Mouse (Mus musculus) ES-CJ7 (cell line): ENCODE data around the gene Actr5.
A peak's percentile ranks its signal among the peaks of the same experiment; 100 is the strongest.

Source experiments
- DNase-seq: peaks from one replicate; pipeline ENCODE4 v3.0.0; 2011; ENCODE audit warnings: low read depth, low spot score

Actr5 gene

DNA sequence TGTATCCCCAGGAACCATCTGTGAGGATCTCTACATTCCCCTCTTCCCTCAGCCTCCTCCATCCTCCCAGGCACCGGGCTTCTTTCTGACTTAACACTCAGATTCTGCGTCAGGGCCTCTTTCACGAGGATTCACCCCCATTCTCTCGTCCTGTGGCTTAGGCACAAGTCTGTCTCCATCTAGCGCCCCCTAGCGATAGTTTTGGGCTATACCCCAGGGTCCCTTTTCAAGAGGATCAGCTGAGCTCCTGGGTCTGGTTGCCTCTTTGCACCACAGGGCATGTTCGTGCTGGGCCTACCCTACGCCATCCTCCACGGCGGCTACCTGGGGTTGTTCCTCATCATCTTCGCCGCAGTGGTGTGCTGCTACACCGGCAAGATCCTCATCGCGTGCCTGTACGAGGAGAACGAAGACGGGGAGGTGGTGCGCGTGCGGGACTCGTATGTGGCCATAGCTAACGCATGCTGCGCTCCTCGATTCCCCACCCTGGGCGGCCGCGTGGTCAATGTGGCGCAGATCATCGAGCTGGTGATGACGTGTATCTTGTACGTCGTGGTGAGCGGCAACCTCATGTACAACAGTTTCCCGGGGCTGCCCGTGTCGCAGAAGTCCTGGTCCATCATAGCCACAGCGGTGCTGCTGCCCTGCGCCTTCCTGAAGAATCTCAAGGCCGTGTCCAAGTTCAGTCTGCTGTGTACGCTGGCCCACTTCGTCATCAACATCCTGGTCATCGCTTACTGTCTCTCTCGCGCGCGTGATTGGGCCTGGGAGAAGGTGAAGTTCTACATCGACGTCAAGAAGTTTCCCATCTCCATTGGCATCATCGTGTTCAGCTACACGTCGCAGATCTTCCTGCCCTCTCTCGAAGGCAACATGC lies 10.9 kb upstream of the Actr5 start:
- DNase-seq: peak; percentile 91

DNA sequence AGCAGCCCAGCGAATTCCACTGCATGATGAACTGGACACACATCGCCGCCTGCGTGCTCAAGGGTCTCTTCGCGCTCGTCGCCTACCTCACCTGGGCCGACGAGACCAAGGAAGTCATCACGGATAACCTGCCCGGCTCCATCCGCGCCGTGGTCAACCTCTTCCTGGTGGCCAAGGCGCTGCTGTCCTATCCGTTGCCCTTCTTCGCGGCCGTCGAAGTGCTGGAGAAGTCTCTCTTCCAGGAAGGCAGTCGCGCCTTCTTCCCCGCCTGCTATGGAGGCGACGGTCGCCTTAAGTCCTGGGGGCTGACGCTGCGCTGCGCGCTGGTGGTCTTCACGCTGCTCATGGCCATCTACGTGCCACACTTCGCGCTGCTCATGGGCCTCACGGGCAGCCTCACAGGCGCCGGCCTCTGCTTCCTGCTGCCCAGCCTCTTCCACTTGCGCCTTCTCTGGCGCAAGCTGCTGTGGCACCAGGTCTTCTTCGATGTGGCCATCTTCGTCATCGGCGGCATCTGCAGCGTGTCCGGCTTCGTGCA lies 10.2 kb upstream of the Actr5 start:
- no peak for DNase-seq

DNA sequence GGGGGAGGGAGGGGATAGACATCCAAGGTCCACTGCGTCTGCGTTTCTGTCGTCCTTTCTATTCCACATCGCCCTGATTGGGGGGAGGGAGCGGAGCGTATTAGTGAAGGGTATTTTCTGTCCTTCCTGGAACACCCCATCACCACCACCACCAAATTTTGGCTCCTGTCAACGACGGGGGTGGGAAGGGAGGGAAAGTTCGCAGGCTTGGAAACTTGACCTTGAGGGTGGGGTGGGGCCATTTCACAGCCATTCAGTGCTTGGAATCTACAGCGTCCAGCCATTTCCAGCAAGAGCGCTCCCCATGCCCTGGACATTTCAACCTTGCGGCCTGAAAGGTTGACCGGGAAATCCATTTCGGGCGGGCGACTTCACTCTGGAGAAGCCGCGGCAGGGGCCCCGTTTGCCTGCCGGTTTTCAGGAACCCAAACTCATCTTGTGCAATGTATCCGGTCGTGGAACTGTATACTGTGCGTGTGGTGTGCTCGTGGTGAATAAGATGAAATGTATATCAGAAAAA lies 9.5 kb upstream of the Actr5 start:
- DNase-seq: peak; percentile 30

DNA sequence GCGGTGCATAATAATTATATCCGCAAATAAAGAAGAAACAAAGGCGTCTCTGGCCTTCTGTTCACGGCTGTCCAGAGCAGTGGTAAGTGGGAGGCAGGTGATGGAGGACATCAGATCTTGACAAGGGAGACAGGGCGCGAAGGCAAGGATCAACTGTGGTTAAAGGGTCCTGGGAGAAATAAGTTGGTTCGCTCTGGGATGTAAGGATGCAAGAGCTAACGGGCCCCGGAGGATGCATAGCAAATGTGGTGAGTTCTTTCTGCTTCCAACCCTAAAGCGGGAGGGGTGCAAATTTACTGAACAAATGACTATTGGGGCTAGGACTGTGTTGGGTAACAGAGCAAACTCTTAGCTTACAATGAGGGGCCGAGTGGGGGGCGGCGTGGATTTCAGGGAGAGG lies 9.0 kb upstream of the Actr5 start:
- no peak for DNase-seq

DNA sequence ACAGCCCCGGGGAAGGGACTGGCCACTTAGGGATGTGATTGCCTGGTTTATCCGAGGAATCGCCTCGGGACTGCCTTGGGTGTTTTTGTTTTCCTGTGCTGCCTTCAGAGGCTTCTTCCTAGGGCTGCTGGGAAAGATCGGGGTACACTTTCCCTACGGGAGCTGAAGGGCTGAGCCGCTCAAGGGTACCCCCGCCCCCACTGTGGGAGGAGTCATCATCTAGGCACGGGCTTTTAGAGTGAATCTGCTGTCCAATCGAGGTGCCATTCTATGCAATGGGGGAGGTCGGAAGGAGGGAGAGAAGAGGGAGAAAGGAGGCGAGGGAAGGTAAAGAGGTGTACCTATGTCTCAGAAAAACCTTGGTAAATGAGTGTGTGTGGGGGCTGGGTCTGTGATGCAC lies 8.4 kb upstream of the Actr5 start:
- peak; percentile 46 for DNase-seq

DNA sequence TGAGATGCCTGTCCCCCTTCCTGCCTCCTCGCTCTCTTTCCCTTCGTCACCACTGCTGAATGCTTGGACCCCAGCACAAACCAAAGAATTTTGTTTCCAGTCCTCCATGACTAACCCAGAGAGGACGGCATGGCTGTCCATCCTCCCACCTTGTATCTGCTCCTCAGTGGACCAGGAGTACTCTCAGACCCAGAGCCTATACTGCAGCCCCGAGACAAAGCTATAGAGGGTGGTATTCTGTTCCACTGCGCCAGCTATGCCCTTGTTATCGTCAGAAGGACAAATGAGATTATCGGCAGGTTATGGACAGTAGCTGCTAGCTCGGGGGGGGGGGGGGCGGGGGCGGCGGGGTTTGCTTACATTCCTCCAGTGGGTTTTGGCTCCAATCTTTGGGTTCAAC lies 7.9 kb upstream of the Actr5 start:
- DNase-seq: no peak

DNA sequence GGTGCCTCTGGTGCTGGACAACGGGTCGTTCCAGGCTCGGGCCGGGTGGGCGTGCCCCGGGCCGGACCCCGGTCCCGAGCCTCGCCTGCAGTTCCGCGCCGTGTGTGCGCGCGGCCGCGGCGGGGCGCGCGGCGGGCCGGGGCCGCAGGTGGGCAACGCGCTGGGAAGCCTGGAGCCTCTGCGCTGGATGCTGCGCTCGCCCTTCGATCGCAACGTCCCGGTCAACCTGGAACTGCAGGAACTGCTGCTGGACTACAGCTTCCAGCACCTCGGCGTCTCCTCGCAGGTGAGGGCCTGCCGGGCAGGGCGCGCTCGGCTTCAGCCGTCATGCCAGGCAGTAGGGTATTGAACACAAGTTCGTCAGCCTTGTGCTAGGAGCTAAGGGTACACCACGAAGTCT lies 543 bp downstream of the Actr5 start:
- peak; percentile 49 for DNase-seq

DNA sequence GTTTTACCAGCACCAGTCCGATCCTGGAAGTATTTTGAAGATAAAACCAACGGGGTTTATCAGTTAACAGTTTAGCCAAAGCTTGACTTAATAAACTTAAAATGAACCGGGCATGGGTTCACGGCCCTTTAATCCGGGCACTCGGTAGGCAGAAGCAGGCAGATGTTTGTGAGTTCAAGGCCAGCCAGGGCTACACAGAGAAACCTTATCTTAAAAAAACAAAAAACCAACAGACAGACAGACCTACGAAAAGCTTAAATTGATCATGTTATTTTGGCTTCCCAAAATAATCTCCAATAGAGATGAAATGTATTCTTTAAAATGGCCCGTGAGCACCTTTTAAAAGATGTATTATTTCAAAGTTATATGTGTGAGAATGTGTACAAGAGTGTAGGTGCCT lies 1.0 kb downstream of the Actr5 start:
- DNase-seq: no peak

DNA sequence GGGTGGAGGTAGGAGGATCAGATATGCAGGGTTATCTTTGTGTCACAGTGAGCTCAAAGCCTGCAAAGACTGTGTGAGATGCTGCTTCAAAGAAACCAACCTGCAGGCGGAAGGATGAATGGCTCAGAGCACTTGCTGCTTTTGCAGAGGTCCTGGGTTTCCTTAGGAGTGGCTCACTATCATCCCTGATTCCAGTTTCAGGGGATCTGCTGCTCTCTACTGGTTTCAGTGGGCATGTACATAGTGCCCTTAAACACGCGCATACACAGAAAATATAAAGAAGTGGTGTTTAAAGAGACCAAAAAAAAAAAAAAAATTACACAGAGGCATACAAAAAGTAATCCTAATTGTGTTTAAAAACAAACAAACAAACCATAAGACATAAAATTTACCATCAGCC lies 4.2 kb downstream of the Actr5 start:
- peak; percentile 64 for DNase-seq

DNA sequence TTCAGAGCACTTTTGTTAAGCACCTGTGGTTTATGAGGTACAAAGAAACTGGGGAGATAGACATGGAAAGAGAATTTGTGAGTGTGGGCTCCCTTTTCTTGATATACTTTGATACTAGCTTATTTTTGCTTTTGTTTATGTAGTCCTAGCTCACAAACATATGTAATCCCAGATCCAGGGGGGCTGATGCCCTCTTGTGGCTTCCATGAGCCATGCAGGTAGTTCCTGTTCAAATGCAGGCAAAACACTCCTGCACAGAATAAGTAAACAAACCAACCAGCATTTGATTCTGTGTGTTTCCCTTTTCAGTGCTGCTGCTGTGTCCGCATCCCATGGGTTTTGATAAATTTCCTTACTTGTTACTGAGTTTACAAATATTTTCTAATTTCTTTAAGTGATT lies 4.7 kb downstream of the Actr5 start:
- peak; percentile 59 for DNase-seq

DNA sequence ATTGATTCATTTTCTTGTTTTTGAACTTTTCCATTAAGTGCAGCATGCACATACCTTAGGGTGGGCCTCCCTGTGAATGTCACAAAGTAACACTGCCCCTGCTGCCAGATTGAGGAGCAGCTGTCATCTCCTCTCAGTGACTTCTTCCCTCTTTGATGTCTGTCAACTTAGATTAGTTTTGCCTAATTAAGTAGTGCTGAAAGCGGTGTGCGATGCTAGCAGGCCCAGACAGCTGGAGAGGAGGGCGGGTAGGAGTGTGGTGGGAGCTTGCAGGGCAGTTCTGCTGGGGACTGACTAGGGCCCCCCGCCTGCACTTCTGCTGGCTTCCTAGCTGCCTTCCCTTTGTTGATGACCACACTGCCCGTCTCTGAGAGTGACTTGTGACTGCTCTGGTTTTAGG lies 7.2 kb downstream of the Actr5 start:
- DNase-seq: no peak

DNA sequence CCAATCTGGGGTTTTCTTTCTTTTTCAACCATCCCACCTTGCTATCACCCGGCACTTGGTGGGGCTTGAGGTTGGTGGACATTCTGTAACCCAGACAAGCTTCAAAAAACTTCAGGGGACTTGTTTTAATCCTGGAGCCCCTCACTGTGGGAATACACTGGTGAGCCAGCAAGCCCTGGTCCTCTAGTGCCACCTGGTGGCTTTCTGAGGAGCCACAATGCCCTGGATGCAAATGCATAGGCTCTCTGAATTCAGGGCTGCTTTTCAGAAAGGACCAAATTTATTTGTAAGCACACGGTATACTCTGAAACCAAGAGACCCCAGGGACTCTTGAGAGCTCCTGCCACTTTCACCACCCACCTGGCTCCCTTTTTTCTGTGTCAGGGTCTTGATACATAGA lies 17.2 kb downstream of the Actr5 start:
- DNase-seq: peak; percentile 55

DNA sequence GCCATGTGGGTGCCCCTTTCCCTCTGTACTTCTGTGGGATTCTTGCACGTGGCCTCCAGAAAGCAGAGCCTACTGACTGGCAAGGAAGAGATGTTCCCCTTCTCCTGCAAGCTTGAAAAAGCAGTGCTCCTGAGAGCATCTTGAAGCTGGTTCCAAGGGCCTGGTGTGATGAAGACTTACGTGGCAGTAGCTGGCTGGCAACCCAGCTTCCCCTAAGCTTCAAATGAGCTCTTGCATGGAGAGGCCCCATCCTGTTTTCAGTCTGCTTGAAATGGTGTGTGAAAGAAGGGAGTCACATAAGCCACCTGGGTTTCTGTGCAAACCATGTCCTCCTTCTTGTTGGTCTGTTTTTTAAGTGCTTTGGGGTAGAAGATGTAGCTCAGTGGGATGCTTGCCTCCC lies 17.9 kb downstream of the Actr5 start:
- no peak for DNase-seq

DNA sequence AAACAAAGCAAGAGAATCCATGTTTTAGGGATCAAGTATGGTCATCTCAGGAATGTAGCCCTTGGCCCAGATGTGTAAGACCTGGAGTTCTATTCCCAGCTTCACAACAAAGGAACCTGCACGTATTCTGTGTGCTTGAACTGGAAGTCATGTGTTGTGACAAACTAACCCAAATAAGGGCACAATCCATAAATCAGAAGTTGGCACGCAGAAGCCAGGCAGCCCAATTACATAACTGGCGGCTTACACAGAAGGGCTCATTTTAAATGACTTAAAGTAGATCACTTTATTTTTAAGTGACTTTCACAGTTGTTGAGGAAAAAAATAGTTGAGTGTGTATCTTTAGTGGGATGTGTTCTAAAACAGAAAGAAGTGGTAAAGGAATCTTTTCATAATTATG lies 19.1 kb downstream of the Actr5 start:
- no peak for DNase-seq

DNA sequence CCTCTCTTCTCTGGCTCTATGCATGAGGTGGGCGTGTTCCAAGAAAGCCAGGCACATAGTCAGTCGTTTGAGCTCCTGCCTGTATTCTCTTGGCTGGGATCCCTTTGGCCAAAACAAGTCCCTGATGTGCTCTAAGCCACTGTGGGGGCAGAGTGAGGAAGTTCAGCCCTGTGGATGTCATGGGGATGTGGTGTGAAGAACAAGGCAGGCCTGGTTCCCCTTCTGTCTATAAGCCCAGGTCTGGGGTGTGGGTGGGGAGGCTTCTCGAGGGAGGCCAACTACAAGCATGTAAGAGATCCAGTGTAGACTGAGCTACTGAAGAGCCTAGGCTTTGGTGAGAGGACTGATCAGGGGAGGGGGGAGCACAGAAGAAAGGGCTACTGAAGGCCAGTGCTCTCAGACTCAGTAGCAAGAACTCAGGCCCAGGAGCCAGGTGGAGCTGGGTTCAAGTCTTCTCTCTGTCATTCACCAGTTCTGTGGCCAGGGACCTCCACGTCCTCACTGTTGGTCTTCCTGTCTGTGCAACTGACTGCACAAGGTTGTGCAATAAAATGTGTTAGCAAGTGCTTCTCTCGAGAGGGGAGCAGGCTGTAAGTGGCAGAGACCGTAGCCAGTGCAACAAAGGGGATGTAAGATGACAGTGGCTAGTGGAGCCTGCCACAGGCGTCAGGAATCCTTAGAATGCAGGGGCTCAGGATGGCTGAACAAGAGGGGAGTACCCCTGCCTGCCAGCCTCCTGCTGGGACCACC lies 26.6 kb downstream of the Actr5 start:
- no peak for DNase-seq

DNA sequence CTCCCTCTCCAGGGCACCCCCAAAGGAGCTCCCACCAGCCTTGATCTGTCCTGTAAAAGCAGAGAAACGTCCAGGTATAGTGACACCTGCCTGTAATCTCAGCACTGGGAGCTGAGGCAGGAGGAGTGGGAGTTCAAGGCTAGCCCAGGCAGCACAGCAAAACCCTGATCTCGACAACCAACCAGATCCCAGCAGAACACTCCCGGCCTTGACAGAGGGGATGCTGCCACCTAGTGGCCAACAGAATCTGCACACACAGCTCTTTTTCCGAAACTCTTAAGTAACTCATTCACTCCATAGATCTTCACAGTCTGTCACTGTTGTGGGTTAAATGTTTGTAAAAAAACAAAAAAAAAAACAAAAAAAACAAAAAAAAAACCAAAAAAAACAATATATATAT lies 28.3 kb downstream of the Actr5 start:
- DNase-seq: peak; percentile 87

DNA sequence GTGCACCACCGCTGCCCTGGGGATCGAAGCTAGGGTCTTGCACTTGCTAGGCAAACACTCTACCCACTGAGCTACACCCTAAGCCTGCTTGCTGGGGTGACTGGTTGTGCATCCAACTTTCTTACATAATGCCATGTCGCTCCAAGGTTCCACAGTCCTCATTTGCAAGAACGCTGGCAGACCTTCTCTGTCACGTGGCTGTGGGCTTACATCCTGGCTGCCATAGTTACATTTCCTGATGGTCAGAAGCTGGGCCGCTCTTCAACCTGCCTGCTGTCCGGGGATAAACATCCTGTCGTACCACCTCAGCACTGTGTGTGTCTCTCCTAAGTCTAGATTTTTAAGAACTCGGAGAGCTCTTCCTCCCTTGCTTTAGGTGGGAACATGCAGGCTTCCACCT lies 30.0 kb downstream of the Actr5 start:
- DNase-seq: no peak

DNA sequence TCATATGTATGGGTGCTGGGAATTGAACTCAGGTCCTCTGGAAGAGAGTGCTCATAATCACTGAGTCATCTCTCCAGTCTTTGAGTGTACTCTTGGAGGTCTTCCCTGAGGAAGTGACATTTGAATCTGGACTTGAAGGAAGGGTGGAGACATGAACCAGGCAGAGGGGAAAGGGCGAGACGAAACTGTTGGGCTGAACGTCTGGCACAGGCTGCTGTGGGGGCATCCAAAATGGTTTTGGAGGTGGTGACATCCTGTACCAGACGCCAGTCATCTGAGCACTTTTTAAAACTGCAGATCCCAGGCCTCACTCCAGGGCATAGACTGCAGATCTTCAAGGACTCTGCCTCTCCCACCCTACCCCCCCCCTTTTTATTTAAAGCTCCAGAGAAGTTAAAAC lies 31.1 kb downstream of the Actr5 start:
- DNase-seq: no peak

DNA sequence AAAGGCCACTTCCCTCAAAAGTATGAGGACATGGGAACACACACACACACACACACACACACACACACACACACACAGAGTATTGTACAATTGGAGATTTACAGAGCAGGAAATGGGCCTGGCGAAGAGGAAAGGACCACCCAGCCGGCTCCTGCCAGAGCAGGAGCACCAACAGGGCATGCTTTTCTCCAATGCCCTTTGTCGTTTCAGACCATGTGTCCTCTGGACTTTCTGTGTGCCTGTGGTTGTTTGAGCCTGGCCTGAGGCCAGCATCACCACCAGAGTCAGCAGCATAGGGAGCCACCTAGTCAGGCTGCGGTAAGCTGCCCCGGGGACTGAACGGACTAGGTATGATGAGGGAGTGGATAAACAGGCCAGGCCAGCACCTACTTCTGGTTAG lies 34.1 kb downstream of the Actr5 start:
- DNase-seq: no peak

DNA sequence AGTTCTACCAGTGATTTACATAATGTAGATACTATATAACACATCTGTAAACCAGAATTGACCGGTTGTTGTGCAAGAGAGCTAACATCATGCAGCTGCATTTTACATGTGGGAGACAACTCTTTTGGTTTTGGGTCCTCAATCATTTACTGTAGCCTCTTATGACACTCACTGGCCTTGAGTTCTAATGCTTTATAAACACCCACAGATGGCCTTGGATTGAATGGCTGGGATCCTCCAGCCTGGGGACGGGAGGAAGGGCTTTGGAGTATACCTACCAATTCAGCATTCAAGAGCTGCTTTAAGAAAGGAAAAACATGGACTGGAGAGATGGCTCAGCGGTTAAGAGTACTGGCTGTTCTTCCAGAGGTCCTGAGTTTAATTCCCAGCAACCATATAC lies 34.7 kb downstream of the Actr5 start:
- no peak for DNase-seq

DNA sequence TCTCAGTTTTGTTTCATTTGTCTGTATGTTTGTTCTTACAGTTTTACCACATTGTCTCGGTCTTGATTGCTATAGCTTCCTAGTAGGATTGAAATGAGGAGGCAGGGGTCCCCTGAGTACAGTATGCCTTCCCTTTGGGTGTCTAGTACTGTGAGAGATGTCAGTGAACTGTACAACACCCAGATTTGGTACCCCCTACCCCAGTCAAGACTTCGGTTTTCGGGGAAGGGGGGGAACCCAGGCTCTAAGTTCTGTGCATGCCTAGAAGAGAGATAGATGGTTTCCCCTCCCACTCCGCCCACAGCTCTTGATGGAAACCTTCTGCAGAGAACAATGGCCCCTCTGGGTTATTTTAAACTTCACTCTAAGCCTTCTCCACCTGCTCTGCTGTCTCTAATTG lies 40.4 kb downstream of the Actr5 start, which contains the start of gene Ppp1r16b:
TSS of gene Ppp1r16b (plus strand) at position 301 of the 400 bp plus-strand sequence.
- no peak for DNase-seq

DNA sequence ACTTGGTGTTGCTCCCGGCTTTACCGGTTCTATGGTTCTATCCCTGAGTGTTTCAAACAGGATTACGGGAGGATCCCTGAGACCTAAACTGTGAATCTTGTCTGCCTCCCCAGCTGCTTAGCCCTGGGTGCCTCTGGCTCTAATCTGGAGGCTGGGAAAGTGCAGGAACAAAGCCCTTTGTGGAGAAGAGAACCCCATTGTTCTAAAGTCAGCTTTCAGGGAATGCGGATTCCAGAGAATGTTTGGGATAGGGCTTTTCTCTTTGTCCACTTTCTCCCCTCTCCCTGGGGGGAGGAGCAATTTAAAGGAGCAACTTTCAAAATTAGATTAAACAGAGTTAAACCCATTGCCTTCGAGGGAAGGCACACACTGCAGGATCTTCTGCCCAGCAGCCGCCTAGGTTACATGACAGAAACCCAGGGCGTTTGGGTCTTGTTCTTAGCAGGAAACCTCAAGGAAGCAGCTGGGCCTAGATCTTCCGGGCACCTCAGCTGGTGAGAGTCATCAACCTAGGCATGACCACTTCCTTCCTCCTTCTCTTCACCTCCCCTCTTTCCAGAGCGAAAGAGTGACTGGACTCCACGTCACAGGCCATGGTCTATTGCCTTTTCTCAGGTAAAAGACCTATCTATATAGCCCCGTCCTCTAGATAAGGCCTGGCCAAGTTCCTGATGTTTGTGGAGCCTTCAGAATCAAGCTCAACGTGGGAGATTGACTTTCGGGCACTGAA lies 41.5 kb downstream of the Actr5 start:
- no peak for DNase-seq
